Mouse (Mus musculus): ENCODE data around the gene Hoxc5. TPM values are rescaled to one million over a fixed set of nuclear protein-coding genes. Genes with fewer than 3 reads are reported as not detected.

Gene Hoxc5
- polyA plus RNA-seq, 1 experiment: not detected

DNA sequence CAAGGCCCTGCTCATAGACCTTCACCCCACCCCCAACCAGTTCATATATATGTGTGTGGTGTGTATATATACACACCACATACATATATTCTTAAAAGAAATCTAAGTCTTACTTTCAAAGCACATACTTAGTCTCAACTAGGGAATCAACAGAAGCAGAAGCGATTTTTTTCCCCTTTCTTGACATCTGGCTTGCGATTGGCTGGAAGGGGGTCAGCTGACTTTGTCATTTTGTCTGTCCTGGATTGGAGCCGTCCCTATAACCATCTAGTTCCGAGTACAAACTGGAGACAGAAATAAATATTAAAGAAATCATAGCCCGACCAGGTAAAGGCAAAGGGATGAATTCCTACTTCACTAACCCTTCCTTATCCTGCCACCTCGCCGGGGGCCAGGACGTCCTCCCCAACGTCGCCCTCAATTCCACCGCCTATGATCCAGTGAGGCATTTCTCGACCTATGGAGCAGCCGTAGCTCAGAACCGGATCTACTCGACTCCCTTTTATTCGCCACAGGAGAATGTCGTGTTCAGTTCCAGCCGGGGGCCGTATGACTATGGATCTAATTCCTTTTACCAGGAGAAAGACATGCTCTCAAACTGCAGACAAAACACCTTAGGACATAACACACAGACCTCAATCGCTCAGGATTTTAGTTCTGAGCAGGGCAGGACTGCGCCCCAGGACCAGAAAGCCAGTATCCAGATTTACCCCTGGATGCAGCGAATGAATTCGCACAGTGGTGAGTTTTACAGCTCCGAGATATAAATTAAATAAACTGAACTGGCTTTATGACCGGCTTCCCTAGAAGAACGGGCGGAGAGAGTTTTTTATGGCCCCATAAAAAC is 42.2 kb downstream of the Hoxc5 start:
- Histone ChIP-seq H3K27me3 (ENCODE audit: control insufficient read depth, insufficient read depth, low read length, poor library complexity, severe bottlenecking) (peaks cover 60% of the 10 kb centered on the region), H3K4me3 (ENCODE audit: low read depth, low read length) (0 out of 2 replicates have a peak overlapping the region, but pooled peaks have one; percentile 21)

DNA sequence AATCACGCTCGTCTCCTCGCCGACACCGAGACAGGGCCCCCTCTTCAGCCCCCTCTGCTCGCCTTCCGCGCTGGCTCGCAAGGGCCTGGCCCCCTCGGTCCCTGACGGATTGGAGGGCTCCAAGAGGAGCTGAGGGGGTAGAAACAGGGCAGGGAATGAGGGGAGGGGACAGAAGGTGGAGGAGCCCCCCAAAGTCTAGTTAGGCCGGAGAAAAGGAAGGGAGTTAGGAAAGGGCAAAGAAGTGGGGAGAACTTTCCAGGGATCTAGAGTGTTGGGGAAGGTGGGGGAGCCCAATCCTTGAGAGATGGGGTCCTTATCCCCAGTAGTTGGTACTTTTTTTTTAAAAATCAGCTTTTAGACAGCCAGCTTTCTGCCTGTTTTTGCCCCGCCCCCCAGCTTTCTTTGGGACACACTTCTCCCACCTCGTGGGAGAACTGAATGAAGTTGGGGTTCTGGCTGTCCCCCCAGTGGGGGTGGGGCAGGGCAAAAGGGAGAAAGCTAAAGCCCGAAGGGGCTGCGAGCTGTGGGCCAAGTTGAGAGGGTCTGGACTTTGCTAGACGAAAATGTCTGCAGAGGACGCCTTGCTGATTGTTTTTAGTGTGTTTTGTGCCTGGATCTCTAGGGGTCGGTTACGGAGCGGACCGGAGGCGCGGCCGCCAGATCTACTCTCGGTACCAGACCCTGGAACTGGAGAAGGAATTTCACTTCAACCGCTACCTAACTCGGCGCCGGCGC is 43.0 kb downstream of the Hoxc5 start:
- peaks cover 61% of the 10 kb centered on the region for H3K27me3 ChIP-seq (ENCODE audit: control insufficient read depth, insufficient read depth, low read length, poor library complexity, severe bottlenecking)
- no peak overlapping the region for H3K9ac ChIP-seq (ENCODE audit: low read depth, poor library complexity, severe bottlenecking)
- no peaks in the 10 kb centered on the region for H3K36me3 ChIP-seq (ENCODE audit: control insufficient read depth, insufficient read depth, low read length, poor library complexity, severe bottlenecking)
- TF ChIP-seq EP300 (IDR thresholded peaks at IDR 0.05; ENCODE audit: insufficient read depth, low read depth, low read length) (no peak), POLR2A (IDR thresholded peaks at IDR 0.05; ENCODE audit: insufficient read depth, low read length) (no peak), CTCF (IDR thresholded peaks at IDR 0.05; ENCODE audit: low read depth, low read length) (no peak)
- H3K9me3 ChIP-seq (replicated peaks; ENCODE audit: control insufficient read depth, insufficient read depth, low read length, poor library complexity, severe bottlenecking): no peaks in the 10 kb centered on the region
- peak overlapping the region; percentile 6; the same call in 1 of the 2 replicates for H3K4me3 ChIP-seq (ENCODE audit: low read depth, low read length)
- H3K27ac ChIP-seq (ENCODE audit: insufficient read depth, low read length): no peak overlapping the region
- H3K4me1 ChIP-seq (ENCODE audit: control insufficient read depth, insufficient read depth, low read length): peaks cover 8% of the 10 kb centered on the region

More for the DNA sequence above, 42.2 kb downstream of the Hoxc5 start:
- Histone ChIP-seq H3K27ac (ENCODE audit: insufficient read depth, low read length) (no peak overlapping the region), H3K36me3 (ENCODE audit: control insufficient read depth, insufficient read depth, low read length, poor library complexity, severe bottlenecking) (no peaks in the 10 kb centered on the region), H3K4me1 (ENCODE audit: control insufficient read depth, insufficient read depth, low read length) (peaks cover 8% of the 10 kb centered on the region), H3K9ac (ENCODE audit: low read depth, poor library complexity, severe bottlenecking) (no peak overlapping the region), H3K9me3 (replicated peaks; ENCODE audit: control insufficient read depth, insufficient read depth, low read length, poor library complexity, severe bottlenecking) (no peaks in the 10 kb centered on the region)
- TF ChIP-seq EP300 (IDR thresholded peaks at IDR 0.05; ENCODE audit: insufficient read depth, low read depth, low read length): no peak
- no peak for TF ChIP-seq POLR2A (IDR thresholded peaks at IDR 0.05; ENCODE audit: insufficient read depth, low read length)
- TF ChIP-seq CTCF (IDR thresholded peaks at IDR 0.05; ENCODE audit: low read depth, low read length): no peak

DNA sequence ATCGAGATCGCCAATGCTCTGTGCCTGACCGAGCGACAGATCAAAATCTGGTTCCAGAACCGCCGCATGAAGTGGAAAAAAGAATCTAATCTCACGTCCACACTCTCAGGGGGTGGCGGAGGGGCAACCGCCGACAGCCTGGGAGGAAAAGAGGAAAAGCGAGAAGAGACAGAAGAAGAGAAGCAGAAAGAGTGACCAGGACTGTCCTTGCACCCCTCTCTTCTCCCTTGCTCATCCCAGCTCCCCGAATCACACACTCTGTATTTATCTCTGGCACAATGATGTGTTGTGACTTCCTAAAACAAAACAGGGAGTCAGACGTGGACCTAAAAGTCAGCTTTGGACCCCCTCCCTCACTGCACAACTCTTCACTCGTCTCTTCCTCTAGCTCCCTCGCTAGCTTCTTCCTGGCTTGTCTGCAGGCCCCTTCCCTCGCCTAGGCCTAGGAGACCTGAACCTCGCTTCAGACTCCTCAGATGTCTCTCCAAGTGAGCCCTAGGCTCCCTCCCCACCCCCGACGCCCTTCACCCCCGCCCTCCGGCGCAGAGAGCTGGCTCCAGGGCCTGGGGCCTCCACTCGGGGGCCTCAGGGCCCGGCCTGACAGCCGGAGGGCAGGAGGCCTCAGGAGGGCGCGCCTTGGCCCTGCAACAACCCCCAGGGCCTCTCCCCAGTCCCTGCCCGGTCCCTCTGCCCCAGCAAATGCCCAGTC is 43.8 kb downstream of the Hoxc5 start:
- H3K36me3 ChIP-seq (ENCODE audit: control insufficient read depth, insufficient read depth, low read length, poor library complexity, severe bottlenecking): no peaks in the 10 kb centered on the region
- no peak overlapping the region for H3K9ac ChIP-seq (ENCODE audit: low read depth, poor library complexity, severe bottlenecking)
- H3K4me1 ChIP-seq (ENCODE audit: control insufficient read depth, insufficient read depth, low read length): peaks cover 8% of the 10 kb centered on the region
- peak overlapping the region; percentile 6; the same call in 1 of the 2 replicates for H3K4me3 ChIP-seq (ENCODE audit: low read depth, low read length)
- H3K9me3 ChIP-seq (replicated peaks; ENCODE audit: control insufficient read depth, insufficient read depth, low read length, poor library complexity, severe bottlenecking): no peaks in the 10 kb centered on the region
- peaks cover 63% of the 10 kb centered on the region for H3K27me3 ChIP-seq (ENCODE audit: control insufficient read depth, insufficient read depth, low read length, poor library complexity, severe bottlenecking)
- TF ChIP-seq EP300 (IDR thresholded peaks at IDR 0.05; ENCODE audit: insufficient read depth, low read depth, low read length): no peak
- no peak for TF ChIP-seq CTCF (IDR thresholded peaks at IDR 0.05; ENCODE audit: low read depth, low read length)
- no peak for TF ChIP-seq POLR2A (IDR thresholded peaks at IDR 0.05; ENCODE audit: insufficient read depth, low read length)
- no peak overlapping the region for H3K27ac ChIP-seq (ENCODE audit: insufficient read depth, low read length)

DNA sequence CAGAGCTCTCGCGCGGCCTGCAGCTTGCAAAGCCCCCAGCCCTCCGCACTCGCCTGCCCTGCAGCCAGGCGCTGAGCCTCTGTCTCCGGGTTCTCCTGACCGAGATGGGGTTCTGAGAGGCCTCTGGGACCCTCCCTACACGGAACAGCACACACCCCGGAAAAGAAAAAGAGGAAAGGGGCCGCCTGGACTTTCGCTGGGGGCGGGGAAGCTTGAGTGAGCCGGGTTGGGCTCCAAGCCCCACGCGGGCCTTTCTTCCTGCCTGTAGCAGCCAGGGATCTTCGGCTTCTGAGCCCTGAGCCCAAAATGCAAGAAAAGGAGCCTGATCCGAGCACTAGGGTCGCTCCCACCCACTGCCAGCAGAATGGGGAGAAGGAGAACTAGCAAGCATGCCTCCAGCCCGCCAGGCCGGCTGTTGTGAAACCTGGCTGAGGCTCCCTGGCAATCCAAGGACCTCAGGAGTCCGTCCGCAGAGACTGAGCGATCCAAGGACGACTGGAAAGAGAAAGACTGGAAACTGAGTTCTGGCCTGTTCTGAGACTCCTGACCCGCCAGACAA is 44.8 kb downstream of the Hoxc5 start:
- TF ChIP-seq CTCF (IDR thresholded peaks at IDR 0.05; ENCODE audit: low read depth, low read length) (no peak), EP300 (IDR thresholded peaks at IDR 0.05; ENCODE audit: insufficient read depth, low read depth, low read length) (no peak), POLR2A (IDR thresholded peaks at IDR 0.05; ENCODE audit: insufficient read depth, low read length) (no peak)
- no peaks in the 10 kb centered on the region for H3K9me3 ChIP-seq (replicated peaks; ENCODE audit: control insufficient read depth, insufficient read depth, low read length, poor library complexity, severe bottlenecking)
- peaks cover 62% of the 10 kb centered on the region for H3K27me3 ChIP-seq (ENCODE audit: control insufficient read depth, insufficient read depth, low read length, poor library complexity, severe bottlenecking)
- peaks cover 8% of the 10 kb centered on the region for H3K4me1 ChIP-seq (ENCODE audit: control insufficient read depth, insufficient read depth, low read length)
- no peak overlapping the region for H3K4me3 ChIP-seq (ENCODE audit: low read depth, low read length)
- H3K9ac ChIP-seq (ENCODE audit: low read depth, poor library complexity, severe bottlenecking): no peak overlapping the region
- H3K27ac ChIP-seq (ENCODE audit: insufficient read depth, low read length): no peak overlapping the region
- H3K36me3 ChIP-seq (ENCODE audit: control insufficient read depth, insufficient read depth, low read length, poor library complexity, severe bottlenecking): no peaks in the 10 kb centered on the region

DNA sequence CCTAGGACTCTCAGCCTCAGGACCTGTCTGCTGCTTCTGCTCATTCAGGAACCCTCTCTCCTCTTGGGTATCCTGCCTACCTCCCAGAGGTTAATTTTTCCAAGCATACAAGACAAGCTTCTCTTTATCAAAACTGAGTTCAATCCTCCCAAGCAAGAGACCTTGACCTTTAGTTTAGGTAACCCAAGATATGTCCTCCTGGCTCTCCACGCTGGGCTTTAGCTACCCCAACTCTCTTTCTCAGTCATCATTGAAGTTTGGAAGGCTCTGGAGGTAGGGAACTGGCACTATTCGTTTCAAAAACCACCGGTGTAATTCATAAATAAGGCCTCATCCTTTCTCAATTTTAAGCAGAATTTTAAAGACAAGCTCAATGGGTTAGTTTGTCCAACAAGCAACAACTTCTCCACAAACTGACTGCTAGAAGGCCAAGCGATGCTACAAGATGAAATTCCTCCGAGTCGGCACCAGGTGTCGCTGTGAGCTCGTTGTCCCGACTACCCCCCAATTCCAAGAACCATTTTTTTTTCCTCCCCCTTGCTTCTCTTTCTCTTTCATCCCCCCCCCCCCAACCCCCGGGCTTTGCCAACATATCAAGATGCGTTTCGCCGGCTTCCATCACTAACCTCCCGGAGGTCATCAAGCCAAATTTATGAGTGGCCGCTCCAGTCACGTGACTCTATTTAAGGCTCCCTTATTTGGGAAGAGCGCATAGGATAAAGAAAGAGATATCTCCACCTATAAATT is 46.2 kb downstream of the Hoxc5 start:
- Histone ChIP-seq H3K36me3 (ENCODE audit: control insufficient read depth, insufficient read depth, low read length, poor library complexity, severe bottlenecking) (no peaks in the 10 kb centered on the region), H3K9ac (ENCODE audit: low read depth, poor library complexity, severe bottlenecking) (peak overlapping the region; percentile 36; the same call in 1 of the 2 replicates), H3K4me3 (ENCODE audit: low read depth, low read length) (peak overlapping the region; percentile 34; the same call in 1 of the 2 replicates), H3K27ac (ENCODE audit: insufficient read depth, low read length) (no peak overlapping the region), H3K4me1 (ENCODE audit: control insufficient read depth, insufficient read depth, low read length) (peaks cover 8% of the 10 kb centered on the region), H3K9me3 (replicated peaks; ENCODE audit: control insufficient read depth, insufficient read depth, low read length, poor library complexity, severe bottlenecking) (no peaks in the 10 kb centered on the region), H3K27me3 (ENCODE audit: control insufficient read depth, insufficient read depth, low read length, poor library complexity, severe bottlenecking) (peaks cover 68% of the 10 kb centered on the region)
- TF ChIP-seq EP300 (IDR thresholded peaks at IDR 0.05; ENCODE audit: insufficient read depth, low read depth, low read length) (no peak), CTCF (IDR thresholded peaks at IDR 0.05; ENCODE audit: low read depth, low read length) (peak; percentile 85)

All from ES-Bruce4 (cell line).